Mouse (Mus musculus): ENCODE data around the gene H1foo.

Gene H1foo

GRCm38 (mm10) chr6:115997726-115998311 is 53.1 kb downstream of the H1foo start:
- intact Hi-C loops (cut with DNase I): no loop called here

GRCm38 (mm10) chr6:115998758-115999157 is 54.0 kb downstream of the H1foo start:
- intact Hi-C loops (cut with DNase I): no loop called here

GRCm38 (mm10) chr6:115999227-115999626 is 54.5 kb downstream of the H1foo start:
- intact Hi-C loops (cut with DNase I): no loop called here

Measured in adrenal gland (tissue).